Mouse (Mus musculus): ENCODE measurements at regions not wholly inside any gene's neighbourhood (a gene's known extent, or its start where the extent isn't known, plus 50 kb on each side); places are given as distances from the start of the nearest gene placed in this dataset.

DNA sequence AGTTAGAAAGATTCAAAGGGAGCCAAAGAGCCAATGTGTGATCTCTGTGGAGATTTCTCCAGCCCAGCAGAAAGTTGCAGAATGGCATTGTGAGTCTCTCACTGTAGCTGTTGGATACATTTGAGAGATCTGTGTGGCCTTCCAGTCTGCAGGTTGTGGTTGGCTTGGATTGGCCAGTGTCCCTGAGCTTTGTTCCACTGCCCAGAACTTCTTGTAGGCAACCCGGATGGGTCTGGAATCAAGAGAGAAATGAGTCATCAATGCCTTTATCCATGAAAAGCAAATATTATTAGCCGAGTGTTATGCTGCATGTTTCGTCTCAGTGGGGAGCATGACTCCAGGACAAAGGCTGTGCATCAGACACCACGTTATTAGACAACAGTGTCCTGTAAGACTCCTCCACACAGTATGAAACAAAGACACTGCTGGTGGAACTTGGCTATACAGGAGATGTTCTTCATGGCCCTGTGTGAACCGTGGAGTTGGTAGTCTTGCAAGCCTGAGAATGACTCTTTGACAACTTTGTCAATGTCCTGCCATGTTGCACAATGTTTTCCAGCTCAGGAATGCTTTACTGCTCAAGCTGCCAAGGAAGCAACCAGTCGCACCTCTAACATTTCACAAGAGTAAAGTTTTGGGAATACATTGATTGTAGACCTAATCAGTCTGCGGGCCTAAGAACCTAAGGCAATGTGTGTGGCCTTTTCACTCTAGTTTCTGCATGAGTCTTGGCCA lies 67.1 kb downstream of the Crygs start:
- TF ChIP-seq CTCF (IDR thresholded peaks at IDR 0.05; ENCODE audit: control insufficient read depth, insufficient read depth, insufficient replicate concordance, low read depth, low read length) (no peak), POLR2A (IDR thresholded peaks at IDR 0.05; ENCODE audit: control insufficient read depth, low read depth, low read length) (no peak)
